Mouse (Mus musculus) ovary, postnatal 14 days (tissue): ENCODE results near the gene Gga3.

Experiments
- DNase-seq: peaks from one replicate; pipeline ENCODE4 v3.0.0; 2022; ENCODE audit warnings: low spot score

The Gga3 gene

GRCm38 (mm10) chr11:115612410-115613137 is 8.7 kb upstream of the Gga3 start, which contains the start of gene Mif4gd:
Mif4gd (minus strand) TSS chr11:115612969.
- peak; percentile 92 for DNase-seq

DNA sequence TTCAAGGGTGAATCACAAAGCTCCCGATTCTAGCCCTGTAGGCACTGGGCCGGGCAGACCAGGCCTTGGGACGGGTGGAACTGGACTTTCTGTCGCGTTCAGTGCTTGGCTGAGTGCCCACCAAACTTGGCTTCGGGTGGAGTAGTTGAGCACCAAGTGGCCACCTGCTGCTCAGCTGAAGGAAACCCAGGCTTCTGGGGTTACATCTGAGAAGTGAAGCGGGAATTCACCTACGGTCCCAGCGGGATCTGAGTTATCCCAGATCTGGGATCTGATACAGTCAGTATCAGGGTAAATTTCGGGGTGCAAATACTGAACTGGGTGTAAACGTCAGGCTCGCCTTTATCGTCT is 8.2 kb upstream of the Gga3 start:
- DNase-seq: peak; percentile 73

- DNase-seq: no peak
These were observed 7.3 kb upstream of the Gga3 start for GRCm38 (mm10) chr11:115611173-115611572.

DNA sequence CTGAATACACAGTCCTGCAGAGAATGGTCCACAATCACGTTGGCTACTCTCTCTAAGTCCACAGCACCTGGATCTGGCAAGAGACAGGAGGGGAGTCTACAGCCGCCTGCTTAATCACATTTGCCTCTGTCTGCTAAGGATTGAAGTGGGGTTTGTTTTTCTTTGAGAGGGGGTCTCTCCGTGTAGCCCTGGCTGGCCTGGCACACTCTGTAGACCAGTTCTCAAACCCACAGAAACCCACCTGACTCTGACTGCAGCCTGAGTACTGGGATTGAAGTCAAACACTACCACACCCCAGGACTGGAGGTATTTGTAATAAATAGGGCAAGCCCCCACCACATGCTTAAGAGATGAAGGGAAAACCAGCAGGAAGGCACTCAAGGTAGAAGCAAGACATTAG is 5.7 kb upstream of the Gga3 start:
- no peak for DNase-seq

DNA sequence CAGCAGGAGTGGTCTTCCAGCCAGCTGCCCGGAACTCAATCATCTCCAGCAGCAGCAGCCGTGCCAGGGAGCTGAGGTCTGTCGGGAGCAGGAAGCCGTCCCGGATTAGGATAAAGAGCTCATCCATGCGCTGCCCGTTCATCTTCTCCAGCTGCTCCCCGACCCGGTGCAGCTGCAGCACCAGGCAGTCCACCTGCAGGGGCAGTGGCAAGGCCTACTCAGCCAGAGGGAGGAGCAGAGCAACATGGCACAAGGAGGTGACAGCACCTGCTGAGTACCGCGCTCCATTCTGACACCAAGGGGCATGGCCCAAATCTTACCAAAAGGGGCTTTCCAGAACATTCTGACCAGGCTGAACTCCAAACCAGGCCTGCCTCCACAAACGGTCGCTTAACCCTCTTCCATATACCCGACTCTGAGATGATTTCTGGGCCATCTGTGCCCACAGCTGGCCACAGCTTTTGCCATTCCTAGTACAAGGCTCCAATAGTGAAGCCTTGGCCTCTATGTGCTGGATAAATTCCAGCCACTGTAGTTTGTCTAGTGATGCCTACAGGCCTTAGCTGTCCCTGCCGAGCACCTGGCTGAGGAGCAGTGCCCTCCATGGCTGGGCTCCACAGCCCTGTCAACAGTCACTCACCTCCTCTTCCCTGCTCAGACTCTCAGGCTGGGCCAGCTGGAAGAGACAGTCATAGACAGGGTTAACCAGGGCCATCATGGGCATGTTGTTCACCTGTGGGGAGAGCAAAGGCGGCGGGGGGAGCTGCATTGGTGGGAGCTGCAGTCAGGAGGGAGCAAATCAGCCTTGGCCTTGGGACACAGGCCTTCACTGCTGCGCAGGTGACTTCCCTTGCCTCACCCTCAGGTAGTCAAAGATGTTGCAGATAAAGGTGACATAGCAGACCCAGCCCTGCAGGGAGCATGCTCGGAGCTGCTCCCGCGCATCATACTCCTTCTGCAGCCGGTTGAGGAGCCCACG is 4.9 kb upstream of the Gga3 start:
- DNase-seq: no peak

GRCm38 (mm10) chr11:115606733-115607132 is 2.9 kb upstream of the Gga3 start:
- DNase-seq: no peak

DNA sequence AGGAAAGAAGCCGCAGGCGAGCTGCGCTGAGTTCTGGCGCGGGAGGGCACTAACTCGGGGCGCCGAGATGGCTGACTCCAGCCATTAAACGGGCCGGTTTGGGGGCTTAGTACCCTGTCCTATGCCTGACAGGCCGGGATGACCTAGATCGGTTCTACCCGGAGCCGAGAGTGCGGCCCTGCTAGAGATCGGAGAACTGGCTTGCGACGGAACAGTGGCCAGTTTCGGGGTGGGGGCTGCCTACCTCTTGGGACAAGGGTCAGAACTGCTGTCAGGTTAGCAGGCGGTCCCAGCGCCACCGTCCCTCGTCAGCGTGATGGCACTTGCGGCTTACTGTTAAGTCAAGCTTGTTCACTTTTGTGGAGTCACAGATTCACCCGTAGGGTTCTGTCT is 449 bp upstream of the Gga3 start:
- DNase-seq: no peak

GRCm38 (mm10) chr11:115603128-115603475 is 749 bp downstream of the Gga3 start:
- DNase-seq: no peak

DNA sequence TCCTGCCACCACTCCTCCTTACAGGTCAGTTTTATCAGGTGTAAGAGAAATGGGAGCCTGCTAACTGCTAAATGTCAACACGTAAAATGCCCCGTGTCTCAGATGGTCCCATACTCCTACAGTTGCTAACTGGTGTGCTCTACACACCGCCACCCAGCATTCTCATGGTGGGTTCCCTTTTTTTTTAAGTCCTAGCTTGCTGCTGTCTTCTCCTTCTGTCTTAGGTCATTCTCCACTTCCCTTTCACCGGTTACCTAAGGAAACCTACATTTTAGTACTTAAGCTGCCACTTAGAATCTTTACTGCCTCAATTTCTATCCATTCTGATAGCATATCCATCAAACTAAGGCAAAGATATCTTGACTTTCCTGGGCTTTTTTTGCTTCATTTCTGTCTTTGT is 2.7 kb downstream of the Gga3 start:
- DNase-seq: no peak

DNA sequence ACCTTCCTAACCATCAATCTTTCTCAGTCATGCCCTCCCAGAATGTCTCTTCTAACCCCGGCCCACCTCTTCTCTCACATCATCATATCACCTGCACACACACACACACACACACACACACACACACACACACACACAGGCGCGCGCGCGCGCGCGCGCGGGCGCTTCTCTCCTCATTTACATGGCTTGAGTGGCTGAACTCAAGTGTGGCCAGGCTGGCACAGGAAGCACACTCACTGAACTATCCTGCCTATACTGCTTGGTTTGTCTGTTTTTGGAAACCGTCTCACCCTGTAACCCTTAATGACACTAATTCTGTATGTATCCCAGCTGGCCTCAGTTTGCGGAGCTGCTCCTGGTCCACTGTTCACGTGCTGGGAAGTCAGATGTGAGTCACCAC is 3.1 kb downstream of the Gga3 start:
- DNase-seq: no peak

DNA sequence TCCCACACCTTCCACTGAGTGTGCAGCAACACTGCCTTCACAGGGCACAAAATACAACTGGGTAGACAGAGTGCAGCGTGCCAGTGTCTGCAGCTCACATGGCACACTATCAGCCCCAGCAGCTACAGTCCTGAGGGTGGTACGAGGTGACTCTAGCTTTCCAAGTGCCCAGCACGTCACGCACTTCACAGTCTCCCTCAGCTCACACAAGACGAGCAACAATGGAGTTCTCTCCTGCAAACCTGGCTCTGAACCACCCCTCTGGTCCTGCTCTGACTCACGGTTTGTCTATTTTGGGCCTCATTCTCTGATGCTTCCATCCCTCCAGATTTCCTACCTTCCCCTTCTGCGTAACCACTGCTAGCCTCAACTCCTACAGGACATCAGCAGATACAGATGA is 4.1 kb downstream of the Gga3 start:
- no peak for DNase-seq

DNA sequence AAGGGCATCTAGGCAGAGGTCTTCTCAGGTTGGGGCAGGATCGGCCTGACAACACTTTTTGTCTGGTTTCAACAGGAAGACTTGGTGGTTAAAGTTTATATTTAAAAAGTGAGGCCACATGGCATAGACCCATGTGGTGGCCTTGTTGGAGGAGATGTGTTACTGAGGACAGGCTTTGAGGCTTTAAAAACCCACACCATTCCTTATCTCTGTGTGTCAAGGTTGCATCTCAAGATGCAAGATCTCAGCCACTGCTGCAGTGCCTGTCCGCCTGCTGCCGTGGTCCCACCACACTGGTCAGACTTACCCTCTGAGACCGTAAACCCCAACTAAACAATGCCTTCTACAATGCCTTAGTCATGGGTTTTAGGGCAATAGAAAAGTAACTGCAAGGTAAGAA is 5.5 kb downstream of the Gga3 start:
- DNase-seq: no peak

- DNase-seq: no peak
These were observed 8.6 kb downstream of the Gga3 start for GRCm38 (mm10) chr11:115595209-115595608.

DNA sequence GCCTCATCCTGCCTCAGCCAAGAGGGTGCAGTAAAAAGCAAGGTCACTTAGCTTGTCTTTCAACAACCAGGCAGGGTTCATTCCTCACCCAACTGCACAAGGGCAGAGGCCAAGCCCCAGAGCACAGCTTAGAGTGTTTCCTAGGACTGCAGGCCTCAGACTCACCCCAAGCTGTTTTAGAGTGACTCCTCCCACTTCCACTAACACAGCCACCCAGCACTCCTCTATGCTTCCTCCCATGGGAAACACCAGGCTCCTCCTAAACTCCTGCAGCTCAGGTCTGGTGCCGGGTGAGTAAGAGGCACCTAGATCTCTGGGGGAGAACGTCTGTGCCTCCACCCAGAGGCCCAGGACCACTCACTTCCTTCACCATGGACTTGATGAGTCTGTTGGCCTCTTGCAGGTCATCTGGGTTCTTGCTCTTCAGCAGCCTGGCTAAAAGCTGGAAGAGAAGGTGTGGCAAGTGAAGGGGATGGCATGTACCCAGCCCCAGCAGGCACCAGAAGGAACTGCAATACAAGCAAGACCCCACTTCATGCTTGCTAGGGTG is 13.2 kb downstream of the Gga3 start:
- DNase-seq: no peak

- DNase-seq: no peak
These were observed 15.9 kb downstream of the Gga3 start for GRCm38 (mm10) chr11:115587984-115588383.

DNA sequence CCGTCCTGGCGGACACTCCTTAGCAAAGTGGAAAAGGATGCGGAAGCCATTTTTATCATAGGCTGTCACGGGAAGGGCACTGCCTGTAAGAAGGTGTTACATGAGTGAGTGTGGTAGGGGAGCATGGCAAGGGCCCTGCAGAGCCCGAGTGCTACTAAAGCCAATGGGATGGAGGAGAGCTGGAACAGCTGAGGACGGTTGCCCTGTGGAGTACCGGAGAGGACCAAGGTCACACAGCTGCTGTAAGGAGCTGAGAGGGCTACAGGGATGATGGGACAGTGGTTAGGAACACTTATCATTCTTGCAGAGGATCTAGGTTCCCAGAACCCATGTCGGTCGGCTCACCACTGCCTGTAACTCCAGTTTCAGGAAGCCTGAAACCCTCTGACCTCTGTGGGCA is 17.4 kb downstream of the Gga3 start:
- no peak for DNase-seq

GRCm38 (mm10) chr11:115585573-115586100 is 18.2 kb downstream of the Gga3 start:
- no peak for DNase-seq

- DNase-seq: no peak
These were observed 19.3 kb downstream of the Gga3 start for GRCm38 (mm10) chr11:115584376-115585073.

DNA sequence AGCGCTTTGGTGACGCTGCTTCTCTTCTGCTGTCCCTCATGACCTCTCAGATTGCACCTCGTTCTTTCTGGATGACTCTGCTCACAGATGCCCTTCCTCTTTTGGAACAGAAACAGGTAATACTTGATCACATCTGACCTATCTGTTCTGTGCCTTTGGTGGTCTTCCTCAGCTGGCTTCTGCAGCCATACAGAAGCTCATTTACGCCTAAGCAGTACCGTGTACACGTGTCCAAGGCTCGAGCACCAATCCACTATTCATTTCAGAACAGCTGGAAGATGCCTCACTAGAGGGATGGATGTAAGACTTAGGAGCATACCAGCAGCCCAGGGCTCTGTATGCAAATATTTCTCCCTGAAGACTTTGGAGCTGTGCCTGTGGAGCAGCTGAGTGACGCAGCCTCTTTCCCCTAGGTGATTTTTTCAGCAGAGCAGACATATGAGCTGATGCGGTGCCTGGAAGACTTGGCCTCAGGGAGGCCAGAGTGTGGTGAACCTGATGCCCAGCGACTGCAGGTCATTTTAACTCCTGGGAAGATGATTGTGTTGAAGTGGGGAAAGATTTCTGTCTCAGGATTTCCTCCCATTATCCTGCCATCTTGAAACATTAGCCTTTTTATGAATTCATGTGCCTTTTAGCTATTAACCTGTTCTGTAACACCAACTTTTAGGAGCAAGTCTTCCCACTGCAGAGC is 20.8 kb downstream of the Gga3 start:
- DNase-seq: no peak

GRCm38 (mm10) chr11:115579080-115579479 is 24.8 kb downstream of the Gga3 start:
- DNase-seq: no peak

DNA sequence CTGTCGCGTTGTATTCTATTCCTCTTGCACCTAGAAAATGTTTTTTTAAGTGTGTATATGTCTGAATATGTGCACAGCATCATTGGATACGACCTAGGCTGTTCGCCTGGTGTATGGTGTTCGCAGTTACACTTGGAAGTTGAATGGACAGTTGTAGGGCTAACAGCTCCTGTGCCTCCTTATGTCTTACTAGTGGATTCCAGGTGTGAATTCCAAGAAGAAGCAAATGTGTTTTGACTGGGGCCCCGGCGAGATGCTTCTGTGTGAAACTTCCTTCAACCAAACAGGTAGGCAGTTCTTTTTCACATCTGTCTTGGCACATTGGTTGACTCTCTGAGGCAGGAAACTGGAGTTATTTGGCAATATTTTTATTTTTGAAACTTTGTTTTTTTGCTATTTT is 38.9 kb downstream of the Gga3 start:
- DNase-seq: no peak
